Mouse (Mus musculus): ENCODE data around the gene Rcbtb2.
A peak's percentile ranks its signal among the peaks of the same experiment; 100 is the strongest.
"Not testable (repeated sequence)": the region's sequence is repeated elsewhere in the genome, so short reads cannot be mapped to it uniquely, and the experiment has no call there.

Rcbtb2 gene

GRCm38 (mm10) chr14:73122923-73123278 is at the start of gene Rcbtb2:
Gene Rcbtb2, plus strand, starts transcription at chr14:73123037.
- DNase-seq (ENCODE audit: low read depth, low spot score): no peak

- DNase-seq (ENCODE audit: low read depth, low spot score): no peak
These were observed 39.3 kb upstream of the Rcbtb2 start for GRCm38 (mm10) chr14:73083563-73083962.

- no peak for DNase-seq (ENCODE audit: low read depth, low spot score)
These were observed 36.4 kb upstream of the Rcbtb2 start for GRCm38 (mm10) chr14:73086425-73086824.

GRCm38 (mm10) chr14:73087247-73087646 is 35.6 kb upstream of the Rcbtb2 start:
- no peak for DNase-seq (ENCODE audit: low read depth, low spot score)

- no peak for DNase-seq (ENCODE audit: low read depth, low spot score)
These were observed 35.1 kb upstream of the Rcbtb2 start for GRCm38 (mm10) chr14:73087746-73088145.

GRCm38 (mm10) chr14:73088224-73088623 is 34.6 kb upstream of the Rcbtb2 start:
- no peak for DNase-seq (ENCODE audit: low read depth, low spot score)

- no peak for DNase-seq (ENCODE audit: low read depth, low spot score)
These were observed 30.0 kb upstream of the Rcbtb2 start for GRCm38 (mm10) chr14:73092871-73093270.

GRCm38 (mm10) chr14:73094802-73095550 is 27.9 kb upstream of the Rcbtb2 start:
- DNase-seq (ENCODE audit: low read depth, low spot score): no peak

GRCm38 (mm10) chr14:73098677-73099387 is 24.0 kb upstream of the Rcbtb2 start:
- DNase-seq (ENCODE audit: low read depth, low spot score): peak; percentile 27

- no peak for DNase-seq (ENCODE audit: low read depth, low spot score)
These were observed 20.5 kb upstream of the Rcbtb2 start for GRCm38 (mm10) chr14:73102270-73102865.

GRCm38 (mm10) chr14:73102986-73103385 is 19.9 kb upstream of the Rcbtb2 start:
- not testable (repeated sequence) for DNase-seq (ENCODE audit: low read depth, low spot score)

GRCm38 (mm10) chr14:73104913-73105312 is 17.9 kb upstream of the Rcbtb2 start:
- DNase-seq (ENCODE audit: low read depth, low spot score): no peak

GRCm38 (mm10) chr14:73105407-73106185 is 17.2 kb upstream of the Rcbtb2 start:
- no peak for DNase-seq (ENCODE audit: low read depth, low spot score)

GRCm38 (mm10) chr14:73106234-73106711 is 16.6 kb upstream of the Rcbtb2 start:
- DNase-seq (ENCODE audit: low read depth, low spot score): no peak

- DNase-seq (ENCODE audit: low read depth, low spot score): no peak
These were observed 15.9 kb upstream of the Rcbtb2 start for GRCm38 (mm10) chr14:73106957-73107356.

GRCm38 (mm10) chr14:73107371-73107770 is 15.5 kb upstream of the Rcbtb2 start:
- DNase-seq (ENCODE audit: low read depth, low spot score): no peak

GRCm38 (mm10) chr14:73107952-73108351 is 14.9 kb upstream of the Rcbtb2 start:
- DNase-seq (ENCODE audit: low read depth, low spot score): no peak

- no peak for DNase-seq (ENCODE audit: low read depth, low spot score)
These were observed 12.2 kb upstream of the Rcbtb2 start for GRCm38 (mm10) chr14:73110682-73111081.

- DNase-seq (ENCODE audit: low read depth, low spot score): no peak
These were observed 11.7 kb upstream of the Rcbtb2 start for GRCm38 (mm10) chr14:73111091-73111490.

- no peak for DNase-seq (ENCODE audit: low read depth, low spot score)
These were observed 10.5 kb upstream of the Rcbtb2 start for GRCm38 (mm10) chr14:73112186-73112840.

- DNase-seq (ENCODE audit: low read depth, low spot score): not testable (repeated sequence)
These were observed 7.9 kb upstream of the Rcbtb2 start for GRCm38 (mm10) chr14:73114952-73115351.

Measured in c-Kit-negative CD71-positive TER-119-positive erythroid progenitor cells, embryonic 14.5 days (primary cell).